Mouse (Mus musculus): ENCODE measurements around the gene Rcn1.

The Rcn1 gene

GRCm38 (mm10) chr2:105396066-105396465 is 3.1 kb downstream of the Rcn1 start:
- DNase-seq (ENCODE audit: extremely low read depth, low read depth, low spot score) = no peak

GRCm38 (mm10) chr2:105394375-105394774 is 4.7 kb downstream of the Rcn1 start:
- DNase-seq (ENCODE audit: extremely low read depth, low read depth, low spot score) = peak; percentile 78

DNA sequence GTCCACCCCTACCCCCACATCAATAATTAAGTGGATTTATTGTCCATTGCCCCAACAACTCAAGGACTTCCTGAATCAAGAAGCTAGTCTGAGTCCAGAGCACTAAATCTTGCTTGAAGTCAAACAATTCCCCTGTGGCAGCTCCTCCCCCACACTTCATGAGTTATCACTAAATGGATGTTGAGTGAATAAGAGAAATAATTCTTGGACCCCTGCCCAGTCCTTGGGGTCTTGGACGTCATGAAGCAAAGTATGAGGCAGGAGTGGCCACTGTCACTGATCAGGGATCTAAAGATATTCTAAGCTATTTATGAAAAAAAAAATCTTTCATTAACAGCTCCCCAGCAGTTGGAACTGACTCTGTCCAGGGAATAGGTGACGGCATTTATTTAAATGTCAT is 6.6 kb downstream of the Rcn1 start:
- no peak for DNase-seq (ENCODE audit: extremely low read depth, low read depth, low spot score)

DNA sequence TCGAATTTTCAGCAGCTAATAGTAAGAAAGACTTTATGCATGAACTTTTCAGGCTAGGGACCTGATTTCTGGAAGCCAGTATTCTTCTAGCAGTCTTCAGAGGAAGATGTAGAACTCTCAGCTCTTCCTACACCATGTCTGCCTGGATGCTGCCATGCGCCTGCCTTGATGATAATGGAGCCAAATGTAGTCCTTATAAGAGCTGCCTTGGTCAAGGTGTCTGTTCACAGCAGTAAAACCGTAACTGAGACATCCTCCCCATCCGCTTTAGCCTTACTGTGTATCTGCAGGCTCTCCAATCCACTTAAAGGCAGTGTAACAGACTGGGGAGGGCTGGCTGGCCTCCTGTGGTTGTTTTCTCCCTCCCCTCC is 7.7 kb downstream of the Rcn1 start:
- DNase-seq (ENCODE audit: extremely low read depth, low read depth, low spot score) = no peak

GRCm38 (mm10) chr2:105390653-105391413 is 8.3 kb downstream of the Rcn1 start:
- DNase-seq (ENCODE audit: extremely low read depth, low read depth, low spot score) = no peak

- DNase-seq (ENCODE audit: extremely low read depth, low read depth, low spot score) = no peak
Measured at GRCm38 (mm10) chr2:105389007-105389890, 9.9 kb downstream of the Rcn1 start.

DNA sequence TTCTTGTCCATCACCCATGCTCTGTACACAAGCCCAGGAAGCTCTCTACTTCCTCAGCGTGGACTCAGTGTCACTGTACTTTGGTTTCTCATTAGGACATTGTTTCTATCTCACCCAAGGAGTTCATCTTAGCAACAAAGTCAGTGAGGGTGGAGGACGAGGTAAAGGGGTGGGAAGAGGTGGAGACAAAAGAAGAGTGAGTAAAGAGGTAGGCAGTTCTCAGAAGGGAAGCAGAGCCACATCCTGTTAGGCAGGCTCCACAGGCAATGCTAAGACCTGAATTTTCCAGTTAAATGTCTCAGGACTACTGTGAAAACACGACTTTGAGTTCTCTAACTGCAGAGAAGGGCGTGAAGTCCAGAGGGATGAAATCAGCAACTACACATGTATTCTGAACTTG is 12.7 kb downstream of the Rcn1 start:
- no peak for DNase-seq (ENCODE audit: extremely low read depth, low read depth, low spot score)

DNA sequence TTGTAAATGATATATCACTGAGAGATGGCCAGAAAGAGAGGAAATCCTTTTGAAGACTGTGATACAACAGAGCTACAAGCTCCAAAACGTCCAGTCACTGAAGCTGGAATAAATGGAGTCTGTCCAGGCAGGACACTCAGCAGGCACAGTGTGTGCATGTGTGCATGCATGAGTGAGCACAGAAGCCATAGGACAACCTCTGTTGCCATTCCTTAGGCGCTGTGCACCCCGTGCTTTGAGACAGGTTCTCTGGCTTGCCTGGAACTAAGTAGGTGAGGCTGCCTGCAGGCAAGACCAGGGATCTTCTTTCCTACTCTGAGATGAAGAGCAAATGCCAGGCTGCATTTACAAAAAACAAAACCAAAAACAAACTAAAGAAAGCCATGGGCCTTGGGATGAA is 14.1 kb downstream of the Rcn1 start:
- no peak for DNase-seq (ENCODE audit: extremely low read depth, low read depth, low spot score)

- no peak for DNase-seq (ENCODE audit: extremely low read depth, low read depth, low spot score)
Measured at GRCm38 (mm10) chr2:105383063-105383462, 16.1 kb downstream of the Rcn1 start.

DNA sequence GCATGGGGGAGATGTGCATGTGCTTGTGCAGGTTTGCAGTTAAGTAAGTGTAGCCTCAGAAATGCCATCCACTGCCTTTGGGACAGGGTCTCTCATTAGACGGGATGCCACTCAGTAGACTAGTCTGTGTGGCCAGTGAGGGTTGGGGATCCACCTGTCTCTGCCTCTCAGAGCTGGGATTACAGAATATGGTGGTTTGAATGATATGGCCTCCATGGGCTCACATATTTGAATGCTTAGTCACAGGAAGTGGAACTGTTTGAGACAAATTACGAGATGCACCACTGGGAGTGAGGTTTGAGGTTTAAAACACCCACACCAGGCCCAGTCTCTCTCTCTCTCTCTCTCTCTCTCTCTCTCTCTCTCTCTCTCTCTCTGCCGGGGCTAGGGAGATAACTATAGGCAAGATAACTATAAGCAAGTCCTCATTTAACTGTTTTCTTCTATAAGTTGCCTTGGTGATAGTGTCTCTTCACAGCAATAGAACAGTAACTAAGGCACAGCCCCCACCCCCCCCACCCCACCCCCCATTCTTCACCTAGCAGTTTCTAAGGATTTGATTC is 18.3 kb downstream of the Rcn1 start:
- DNase-seq (ENCODE audit: extremely low read depth, low read depth, low spot score) = no peak

DNA sequence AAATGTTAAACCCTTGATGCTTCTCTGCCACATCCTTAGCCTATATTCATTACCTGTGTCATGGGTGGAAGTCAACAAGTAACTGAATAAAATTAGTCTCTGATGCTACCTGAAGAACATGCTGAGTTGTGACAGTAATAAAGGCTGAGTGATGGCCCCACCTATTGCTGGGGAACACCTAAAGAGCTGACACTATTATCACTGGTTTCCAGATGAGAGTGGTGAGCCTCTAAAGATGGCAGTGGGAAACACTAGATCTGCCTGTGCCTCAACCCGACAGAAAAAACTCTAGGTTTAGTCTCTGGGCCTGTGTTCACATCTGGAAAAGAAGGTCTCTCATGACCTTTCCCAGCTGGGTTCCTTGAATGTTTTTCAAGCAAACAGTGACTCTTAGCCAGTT is 19.4 kb downstream of the Rcn1 start:
- no peak for DNase-seq (ENCODE audit: extremely low read depth, low read depth, low spot score)

DNA sequence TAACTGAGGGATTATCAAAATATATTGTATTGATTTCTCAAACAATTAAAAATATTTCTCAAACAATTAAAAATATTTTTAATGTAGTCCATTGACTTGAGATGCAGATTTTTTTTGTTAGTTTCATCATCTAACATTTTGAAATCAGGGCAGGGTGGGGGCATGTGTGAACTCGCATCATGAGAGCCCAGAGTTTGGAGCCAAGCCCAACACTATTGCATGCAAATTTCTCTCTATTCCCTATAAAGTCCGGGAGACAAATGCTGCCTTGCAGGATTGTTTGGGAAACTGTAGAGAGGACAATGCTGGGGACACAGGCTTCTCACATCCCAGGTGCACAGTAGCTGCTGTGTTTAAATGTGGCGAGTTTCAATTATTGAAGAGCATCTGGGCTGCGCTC is 23.4 kb downstream of the Rcn1 start:
- peak; percentile 81 for DNase-seq (ENCODE audit: extremely low read depth, low read depth, low spot score)

GRCm38 (mm10) chr2:105375261-105375660 is 23.9 kb downstream of the Rcn1 start:
- peak; percentile 88 for DNase-seq (ENCODE audit: extremely low read depth, low read depth, low spot score)

DNA sequence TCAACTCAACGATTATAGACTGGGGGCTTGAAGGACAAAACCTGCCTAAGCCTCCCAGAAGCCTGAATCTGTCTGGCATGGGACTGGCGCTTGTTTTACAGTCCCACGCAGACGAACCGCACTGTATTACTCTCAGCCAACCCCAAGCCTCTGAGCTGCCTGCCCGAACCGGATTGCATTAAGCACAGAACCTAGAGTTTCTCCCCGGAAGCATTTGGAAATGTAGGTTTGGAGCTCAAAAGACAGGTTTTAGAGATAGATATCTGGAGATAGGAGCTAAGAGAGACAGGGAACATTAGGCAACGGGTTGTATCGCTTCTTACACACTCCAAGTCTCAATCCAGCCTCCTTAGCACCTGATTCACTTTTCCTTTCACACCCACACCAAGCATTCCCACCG is 25.5 kb downstream of the Rcn1 start:
- peak; percentile 70 for DNase-seq (ENCODE audit: extremely low read depth, low read depth, low spot score)

GRCm38 (mm10) chr2:105372727-105373126 is 26.4 kb downstream of the Rcn1 start:
- peak; percentile 74 for DNase-seq (ENCODE audit: extremely low read depth, low read depth, low spot score)

GRCm38 (mm10) chr2:105372156-105372555 is 27.0 kb downstream of the Rcn1 start:
- DNase-seq (ENCODE audit: extremely low read depth, low read depth, low spot score) = no peak

- DNase-seq (ENCODE audit: extremely low read depth, low read depth, low spot score) = no peak
Measured at GRCm38 (mm10) chr2:105370698-105371097, 28.4 kb downstream of the Rcn1 start.

DNA sequence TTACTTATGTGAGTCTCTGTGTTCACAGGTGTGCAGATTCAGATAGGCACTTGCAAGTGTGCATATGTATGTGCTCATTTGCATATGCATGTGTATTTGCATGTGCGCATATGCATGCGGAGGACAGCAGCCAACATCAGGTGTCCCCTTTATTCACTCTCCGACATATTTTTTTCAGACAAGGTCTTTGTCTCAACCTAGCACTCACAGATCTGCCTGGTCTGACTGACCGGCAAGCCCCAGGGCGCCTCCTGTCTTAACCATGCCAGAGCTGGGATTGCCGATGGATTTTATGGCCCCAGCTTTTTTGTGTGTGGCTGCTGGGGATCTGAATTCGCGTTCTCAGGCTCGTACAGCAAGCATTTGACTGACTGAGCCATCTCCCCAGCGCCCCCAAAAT is 28.9 kb downstream of the Rcn1 start:
- no peak for DNase-seq (ENCODE audit: extremely low read depth, low read depth, low spot score)

- no peak for DNase-seq (ENCODE audit: extremely low read depth, low read depth, low spot score)
Measured at GRCm38 (mm10) chr2:105367623-105368022, 31.5 kb downstream of the Rcn1 start.

GRCm38 (mm10) chr2:105358040-105358439 is 41.1 kb downstream of the Rcn1 start:
- DNase-seq (ENCODE audit: extremely low read depth, low read depth, low spot score) = no peak

GRCm38 (mm10) chr2:105356791-105357190 is 42.3 kb downstream of the Rcn1 start:
- DNase-seq (ENCODE audit: extremely low read depth, low read depth, low spot score) = no peak

GRCm38 (mm10) chr2:105348886-105349285 is 50.2 kb downstream of the Rcn1 start:
- no peak for DNase-seq (ENCODE audit: extremely low read depth, low read depth, low spot score)
